Mouse (Mus musculus) ES-Bruce4 (cell line): ENCODE measurements around the gene Acot13. TPM values are rescaled to one million over a fixed set of nuclear protein-coding genes. Genes with fewer than 3 reads are reported as not detected.
A peak's percentile ranks its signal among the peaks of the same experiment; 100 is the strongest.
"Not testable (repeated sequence)": the region's sequence is repeated elsewhere in the genome, so short reads cannot be mapped to it uniquely, and the experiment has no call there.

Experiments used
- H3K27ac ChIP-seq: 2 replicates; pipeline ENCODE4 v1.5.1; 2012; ENCODE audit warnings: low read length, inconsistent platforms; ENCODE audit not compliant: insufficient read depth
- H3K27me3 ChIP-seq: 2 replicates; pipeline ENCODE4 v1.6.1; 2012; ENCODE audit warnings: mild to moderate bottlenecking, low read length, inconsistent platforms; ENCODE audit not compliant: control insufficient read depth, poor library complexity, insufficient read depth, severe bottlenecking
- H3K36me3 ChIP-seq: 2 replicates; pipeline ENCODE4 v1.6.1; 2012; ENCODE audit warnings: inconsistent platforms, mild to moderate bottlenecking, low read length, moderate library complexity; ENCODE audit not compliant: control insufficient read depth, poor library complexity, insufficient read depth, severe bottlenecking
- H3K4me1 ChIP-seq: one replicate; pipeline ENCODE4 v1.8.1; 2011; ENCODE audit warnings: low read length; ENCODE audit not compliant: control insufficient read depth, insufficient read depth
- H3K4me3 ChIP-seq: 2 replicates; pipeline ENCODE4 v1.5.1; 2011; ENCODE audit warnings: low read depth, mild to moderate bottlenecking, low read length
- H3K9ac ChIP-seq: 2 replicates; pipeline ENCODE4 v1.6.1; 2012; ENCODE audit warnings: low read depth, mild to moderate bottlenecking, inconsistent platforms; ENCODE audit not compliant: poor library complexity, severe bottlenecking
- H3K9me3 ChIP-seq: replicated peaks from 2 replicates; pipeline ENCODE4 v1.6.1; 2012; ENCODE audit warnings: mild to moderate bottlenecking, low read length, inconsistent platforms; ENCODE audit not compliant: control insufficient read depth, poor library complexity, insufficient read depth, severe bottlenecking
- CTCF ChIP-seq: IDR thresholded peaks from one replicate; pipeline ENCODE4 v1.8.1; 2011; ENCODE audit warnings: low read depth, low read length
- EP300 ChIP-seq: IDR thresholded peaks from 2 replicates; pipeline ENCODE4 v1.6.1; 2011; ENCODE audit warnings: low read depth, low read length; ENCODE audit not compliant: insufficient read depth
- POLR2A ChIP-seq: IDR thresholded peaks from one replicate; pipeline ENCODE4 v1.8.1; 2011; ENCODE audit warnings: low read length; ENCODE audit not compliant: insufficient read depth
- polyA plus RNA-seq: library from polyadenylated mRNA; stranded (reverse); fragments of >200 nt; gene quantifications from 2 replicates; pipeline ENCODE4 v1.2.4, GENCODE M21; 2011; ENCODE audit warnings: low read depth; ENCODE audit not compliant: missing spikeins, insufficient read depth, insufficient read length

Acot13 gene
- polyA plus RNA-seq, 1 experiment, result 93.1 TPM

GRCm38 (mm10) chr13:24781916-24782315 is 49.4 kb downstream of the Acot13 start:
- Histone ChIP-seq H3K27me3 (no peaks in the 10 kb centered on the region), H3K4me3 (no peak overlapping the region), H3K27ac (no peak overlapping the region), H3K9ac (no peak overlapping the region), H3K9me3 (no peaks in the 10 kb centered on the region; the same call in 1 of the 2 replicates), H3K36me3 (no peaks in the 10 kb centered on the region), H3K4me1 (no peaks in the 10 kb centered on the region)
- TF ChIP-seq EP300 (no peak), POLR2A (no peak), CTCF (no peak)

- no peaks in the 10 kb centered on the region for H3K27me3 ChIP-seq
- no peaks in the 10 kb centered on the region for H3K4me1 ChIP-seq
- no peak overlapping the region for H3K9ac ChIP-seq
- no peak overlapping the region for H3K27ac ChIP-seq
- H3K36me3 ChIP-seq, result no peaks in the 10 kb centered on the region
- no peak overlapping the region for H3K4me3 ChIP-seq
- no peak for TF ChIP-seq POLR2A
- TF ChIP-seq CTCF, result no peak
- no peak for TF ChIP-seq EP300
- H3K9me3 ChIP-seq, result no peaks in the 10 kb centered on the region
Measured at GRCm38 (mm10) chr13:24778706-24779380, 52.5 kb downstream of the Acot13 start.

DNA sequence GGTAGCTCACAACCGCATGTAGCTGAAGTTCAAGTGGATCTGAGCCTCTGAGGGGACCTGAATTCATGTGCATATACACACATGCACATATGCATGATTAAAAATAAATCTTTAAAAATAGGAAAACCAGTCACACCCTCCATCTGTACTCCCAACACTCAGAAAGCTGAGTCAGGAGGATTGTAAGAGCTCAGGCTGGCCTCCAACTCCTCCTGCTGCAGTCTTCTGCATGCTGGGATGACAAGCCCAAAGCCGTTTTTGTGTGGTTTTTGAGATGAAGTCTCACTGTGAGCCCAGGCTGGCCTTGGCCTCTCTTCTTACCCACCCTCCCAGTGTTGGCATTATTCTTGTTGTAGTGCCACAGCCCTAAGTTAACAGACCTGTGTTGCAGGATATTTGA is 53.3 kb downstream of the Acot13 start:
- no peak overlapping the region for H3K9ac ChIP-seq
- H3K9me3 ChIP-seq, result no peaks in the 10 kb centered on the region
- H3K36me3 ChIP-seq, result no peaks in the 10 kb centered on the region
- H3K27ac ChIP-seq, result no peak overlapping the region
- no peaks in the 10 kb centered on the region for H3K4me1 ChIP-seq
- TF ChIP-seq EP300, result no peak
- TF ChIP-seq CTCF, result no peak
- TF ChIP-seq POLR2A, result no peak
- no peaks in the 10 kb centered on the region for H3K27me3 ChIP-seq
- H3K4me3 ChIP-seq, result no peak overlapping the region

DNA sequence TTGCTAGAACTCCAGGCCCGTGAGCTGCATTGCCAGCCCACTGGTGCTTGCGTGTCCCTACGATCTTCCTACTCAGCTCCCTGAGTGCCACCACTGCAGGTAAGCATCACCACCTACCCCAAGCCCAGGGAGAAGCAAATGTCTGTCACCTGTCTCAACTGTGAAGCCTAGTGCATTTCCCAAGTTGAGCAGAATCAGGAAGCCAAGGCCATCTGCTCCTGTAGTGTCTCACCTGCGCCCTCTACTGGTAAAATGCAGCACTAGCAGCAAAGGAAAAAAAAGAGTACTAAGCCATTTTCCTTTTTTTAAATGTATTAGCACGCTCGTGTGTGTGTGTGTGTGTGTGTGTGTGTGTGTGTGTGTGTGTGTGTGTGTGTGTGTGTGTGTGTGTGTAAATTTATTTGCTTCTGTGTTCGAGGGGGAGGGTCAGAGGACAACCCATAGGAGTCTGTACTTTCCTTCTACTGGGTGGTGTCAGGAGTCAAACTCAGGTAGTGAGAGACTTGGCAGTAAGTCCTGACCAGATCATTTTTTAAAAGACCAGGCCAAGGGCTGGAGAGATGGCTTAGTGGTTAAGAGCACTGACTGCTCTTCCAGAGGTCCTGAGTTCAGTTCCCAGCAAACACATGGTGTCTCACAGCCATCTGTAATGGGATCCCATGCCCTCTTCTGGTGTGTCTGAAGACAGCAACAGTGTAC is 55.0 kb downstream of the Acot13 start:
- no peak overlapping the region for H3K4me3 ChIP-seq
- H3K36me3 ChIP-seq, result no peaks in the 10 kb centered on the region
- H3K9me3 ChIP-seq, result 0 out of 2 replicates have a peak, but pooled peaks cover 2% of the 10 kb centered on the region
- no peak overlapping the region for H3K27ac ChIP-seq
- H3K9ac ChIP-seq, result no peak overlapping the region
- no peaks in the 10 kb centered on the region for H3K27me3 ChIP-seq
- H3K4me1 ChIP-seq, result no peaks in the 10 kb centered on the region
- TF ChIP-seq CTCF (peak; percentile 74), POLR2A (no peak)

GRCm38 (mm10) chr13:24771482-24771881 is 59.9 kb downstream of the Acot13 start:
- H3K27ac ChIP-seq, H3K4me1 ChIP-seq, H3K4me3 ChIP-seq, H3K27me3 ChIP-seq, H3K36me3 ChIP-seq, H3K9ac ChIP-seq: not testable (repeated sequence)
- H3K9me3 ChIP-seq, result peaks cover 14% of the 10 kb centered on the region

Other genes starting within 250 kb of the Acot13 start
- 1.1 and 1.5 TPM in 2 replicates for gene Ripor2, start 249.4 kb downstream of the Acot13 start, polyA plus RNA-seq
- gene Armh2, start 90.3 kb downstream of the Acot13 start, polyA plus RNA-seq, result not detected in 2 replicates
- 127 and 129 TPM in 2 replicates for gene Gmnn, start 69.6 kb downstream of the Acot13 start, polyA plus RNA-seq
- gene BC005537, start 29.9 kb downstream of the Acot13 start, polyA plus RNA-seq, result 78.9 and 92.7 TPM in 2 replicates
- gene Tdp2, start 139 bp upstream of the Acot13 start, polyA plus RNA-seq, result 88.3 and 95.8 TPM in 2 replicates
- gene D130043K22Rik, start 13.6 kb upstream of the Acot13 start, polyA plus RNA-seq, result not detected in 2 replicates
- 14.2 and 14.6 TPM in 2 replicates for gene Aldh5a1, start 106.1 kb upstream of the Acot13 start, polyA plus RNA-seq
- 2.1 and 2.5 TPM in 2 replicates for gene Gpld1, start 111.6 kb upstream of the Acot13 start, polyA plus RNA-seq
- 21.8 and 29.6 TPM in 2 replicates for gene Mrs2, start 188.8 kb upstream of the Acot13 start, polyA plus RNA-seq
- gene Dcdc2a, start 224.5 kb upstream of the Acot13 start, polyA plus RNA-seq, result 2.5 and 3.5 TPM in 2 replicates